Mouse (Mus musculus): Measurements from ENCODE around the gene Brf1.

The Brf1 gene

DNA sequence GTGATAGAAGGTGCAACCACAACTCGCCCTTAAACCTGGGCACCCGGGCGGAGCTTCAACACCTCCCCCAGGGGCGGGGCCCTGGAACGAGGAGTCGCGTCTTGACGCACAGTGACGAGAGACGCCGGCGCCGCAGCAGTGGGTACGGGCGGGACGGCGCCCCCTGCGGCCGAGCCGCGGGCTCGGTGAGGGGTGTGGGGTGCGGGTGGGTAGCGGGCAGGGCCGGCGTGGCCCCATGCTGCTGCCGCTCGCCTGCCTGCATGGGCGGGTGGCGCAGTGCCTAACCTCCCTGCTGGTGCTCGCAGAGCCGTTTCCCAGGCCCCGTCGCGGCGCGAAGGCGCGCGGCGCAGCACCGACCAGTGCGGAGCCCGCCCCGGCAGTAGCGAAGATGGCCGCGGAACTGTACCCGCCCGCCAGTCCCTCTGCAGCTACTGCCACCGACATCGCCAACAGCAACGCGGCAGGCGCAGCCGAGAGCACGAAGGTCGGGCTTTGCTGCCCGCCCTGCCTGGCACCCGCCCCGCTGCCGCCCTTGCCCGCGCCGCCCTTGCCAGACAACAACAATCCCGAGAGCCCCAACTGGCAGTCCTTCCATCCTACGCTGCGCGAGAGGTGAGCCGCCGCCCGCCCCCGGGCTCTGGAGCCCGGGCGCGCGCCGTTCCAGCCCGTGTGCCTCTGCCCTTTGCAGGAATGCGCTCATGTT, 24.0 kb downstream of the Brf1 start, which contains the start of gene Btbd6:
TSS of gene Btbd6 (plus strand) at position 112 of the 703 bp plus-strand sequence.
- in situ Hi-C loops (cut with MboI, MseI), result no loop called here

DNA sequence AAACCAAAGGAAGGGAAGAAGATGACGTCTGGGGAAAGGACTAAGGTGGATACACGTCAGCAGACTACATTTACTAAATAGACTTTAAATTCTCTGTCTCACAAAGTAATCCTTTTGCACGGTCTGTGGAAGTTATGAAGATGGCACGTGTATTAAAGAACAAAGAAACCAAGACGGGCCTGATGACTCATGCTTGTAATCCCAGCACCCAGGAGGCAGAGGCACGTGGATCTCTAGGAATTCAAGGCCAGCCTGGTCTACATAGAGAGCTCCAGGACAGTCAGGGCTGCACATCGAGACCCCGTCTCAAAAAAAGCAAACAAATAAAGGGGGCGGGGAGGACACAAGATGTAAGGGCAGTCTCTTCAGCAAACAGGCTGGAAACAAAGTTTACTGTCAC, 25.8 kb downstream of the Brf1 start:
- in situ Hi-C loops (cut with MboI, MseI), result no loop called here

DNA sequence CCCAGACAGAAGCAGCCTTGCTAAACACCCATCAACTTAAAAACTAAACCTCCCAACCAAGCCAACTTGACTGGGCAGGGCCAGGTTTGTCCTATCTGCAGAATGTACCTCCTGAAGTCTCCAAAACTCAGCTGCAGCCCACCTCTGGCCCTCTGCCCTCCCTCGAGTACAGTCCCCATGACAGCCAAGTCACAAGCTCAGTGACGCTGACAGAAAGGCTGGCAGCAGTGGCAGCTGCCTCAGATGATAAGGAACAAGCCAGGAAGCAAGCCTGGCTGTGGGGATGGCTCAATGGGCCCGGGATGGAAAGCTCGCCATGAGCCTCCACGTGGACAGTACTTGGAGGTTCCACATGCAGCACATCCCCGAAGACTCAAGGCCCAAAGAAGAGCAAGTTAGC, 30.9 kb downstream of the Brf1 start:
- in situ Hi-C loops (cut with MboI, MseI), result no loop called here

DNA sequence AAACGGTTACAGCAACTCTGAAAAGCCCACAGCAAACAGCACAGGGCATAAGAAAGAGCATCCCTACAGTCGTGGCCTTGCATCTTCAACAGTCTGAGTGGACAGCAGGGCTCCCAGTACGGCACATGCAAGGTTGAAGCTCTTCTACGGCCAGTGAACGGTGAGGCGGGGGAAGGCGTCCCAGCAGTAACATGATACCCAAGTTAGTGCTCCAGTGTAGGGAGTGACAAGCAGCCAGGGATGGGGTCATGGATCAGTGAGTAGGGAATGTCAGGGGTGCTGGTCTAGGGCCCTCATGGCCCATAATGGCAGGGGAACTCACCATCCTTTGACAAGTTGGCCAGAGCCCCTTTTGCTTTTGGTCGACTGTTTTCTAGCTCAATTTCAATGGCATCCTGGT, 31.6 kb downstream of the Brf1 start:
- in situ Hi-C loops (cut with MboI, MseI), result no loop called here

DNA sequence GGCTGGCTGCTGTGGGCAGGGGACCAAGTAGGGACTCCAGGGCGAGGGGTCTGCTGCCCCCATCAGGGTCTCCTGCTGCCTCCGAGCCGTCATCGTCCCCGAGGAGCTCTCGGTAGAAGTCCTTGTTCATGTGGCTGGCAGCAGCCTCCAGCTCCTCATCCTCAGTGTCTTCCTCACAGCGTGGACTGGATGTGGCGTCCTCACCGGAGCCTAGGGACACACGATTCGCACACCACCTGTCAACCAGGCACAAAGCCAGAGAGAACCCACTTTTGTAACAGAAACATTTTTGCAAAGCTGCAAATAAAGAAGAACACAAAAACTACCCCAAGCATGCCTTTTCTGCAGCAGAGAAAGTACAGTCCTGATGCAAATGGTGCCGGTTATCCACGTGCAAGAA, 34.7 kb downstream of the Brf1 start:
- in situ Hi-C loops (cut with MboI, MseI), result no loop called here

DNA sequence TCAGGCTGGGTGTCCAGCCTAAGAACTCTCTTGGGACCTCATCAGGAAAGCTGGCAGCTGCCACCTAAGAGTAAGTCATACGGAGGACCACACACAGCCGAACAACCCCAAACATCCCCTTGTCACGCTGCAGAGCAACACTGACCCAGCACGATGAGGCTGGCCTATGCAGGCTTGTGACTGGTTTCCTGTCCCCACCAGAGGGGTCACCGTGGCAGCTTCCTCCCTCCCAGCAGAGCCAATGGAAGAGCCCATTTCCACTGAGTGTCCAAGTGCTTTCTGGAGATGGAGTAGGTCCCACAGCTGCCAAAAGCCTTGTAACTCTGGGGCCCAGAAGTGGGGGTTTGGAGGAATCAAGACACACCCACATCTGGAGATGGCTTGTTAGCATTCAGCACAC, 38.6 kb downstream of the Brf1 start:
- in situ Hi-C loops (cut with MboI, MseI), result no loop called here

DNA sequence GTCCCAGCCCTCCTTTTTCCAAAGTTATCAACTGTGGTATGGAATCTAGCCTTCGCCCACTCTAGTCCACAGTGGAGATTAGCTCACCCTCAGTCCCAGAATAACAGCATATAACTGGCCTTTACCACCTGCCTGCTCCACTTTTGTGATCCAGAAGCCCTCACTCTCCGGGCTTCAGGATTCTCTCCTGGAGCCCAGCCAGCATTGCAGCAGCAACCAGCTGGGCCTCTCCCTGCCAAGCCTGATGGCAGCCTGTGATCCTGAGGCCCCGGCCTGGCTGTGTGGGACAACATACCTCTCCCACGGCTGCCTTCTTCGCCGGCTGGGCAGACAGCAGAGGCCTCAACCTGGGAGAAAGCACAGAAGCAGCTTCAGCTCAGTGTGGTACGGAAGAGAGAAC, 39.1 kb downstream of the Brf1 start:
- in situ Hi-C loops (cut with MboI, MseI), result no loop called here

DNA sequence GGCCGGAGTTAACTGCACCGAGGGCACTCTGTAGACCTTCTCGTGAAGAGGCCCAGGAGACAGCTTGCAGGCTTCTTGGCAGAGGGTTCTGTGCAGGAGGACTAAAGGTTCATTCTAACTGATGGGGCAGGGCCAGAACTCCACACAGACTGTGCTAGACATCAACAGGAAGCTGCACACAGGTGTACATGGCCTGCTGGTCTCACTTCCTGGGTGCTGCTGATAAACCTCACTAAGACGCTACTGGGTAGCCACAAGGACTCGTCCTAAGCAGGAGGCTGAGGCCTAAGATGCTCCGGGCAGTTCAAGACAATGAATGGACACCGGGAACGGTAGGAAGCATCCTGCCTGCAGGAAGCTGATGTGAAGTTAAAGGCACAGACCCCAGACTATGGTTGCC, 41.1 kb downstream of the Brf1 start:
- in situ Hi-C loops (cut with MboI, MseI), result no loop called here

DNA sequence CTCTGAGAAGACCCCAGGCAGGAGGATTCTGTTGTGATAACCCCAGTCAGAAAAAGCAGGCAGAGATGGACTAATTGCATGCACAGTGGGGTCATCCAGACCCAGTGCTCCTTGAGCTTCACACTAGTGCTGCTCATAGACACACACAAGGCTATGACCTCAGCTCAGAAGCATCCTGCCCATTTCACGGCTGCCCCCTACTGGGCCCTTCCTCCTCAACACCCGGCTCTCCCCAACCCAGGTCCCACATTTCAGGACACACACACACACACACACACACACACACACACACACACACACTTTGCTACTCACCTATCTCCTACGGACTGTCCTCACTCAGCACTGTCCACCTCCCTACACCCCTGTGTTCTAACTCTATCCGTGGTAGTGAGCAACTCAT, 42.2 kb downstream of the Brf1 start:
- in situ Hi-C loops (cut with MboI, MseI), result no loop called here

DNA sequence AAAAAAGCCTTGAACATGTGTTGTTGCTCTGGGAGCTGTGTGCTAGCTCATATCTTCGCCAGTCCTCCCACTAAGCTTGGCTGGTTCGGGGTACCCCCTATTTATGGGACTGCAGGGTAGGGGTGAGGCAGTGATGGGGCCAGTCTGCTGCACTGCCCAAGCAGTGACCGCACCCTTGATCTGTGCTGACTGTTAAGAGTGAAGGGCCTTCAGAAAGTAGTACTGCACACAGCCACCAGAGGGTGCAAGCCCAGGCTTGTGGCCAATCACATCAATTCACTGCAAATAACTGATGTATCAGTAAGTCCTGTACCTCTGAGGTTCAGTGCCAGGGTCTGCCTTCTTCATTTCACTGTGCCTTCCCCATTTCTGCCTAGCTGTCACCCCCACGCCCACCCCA, 44.7 kb downstream of the Brf1 start:
- in situ Hi-C loops (cut with MboI, MseI), result no loop called here

DNA sequence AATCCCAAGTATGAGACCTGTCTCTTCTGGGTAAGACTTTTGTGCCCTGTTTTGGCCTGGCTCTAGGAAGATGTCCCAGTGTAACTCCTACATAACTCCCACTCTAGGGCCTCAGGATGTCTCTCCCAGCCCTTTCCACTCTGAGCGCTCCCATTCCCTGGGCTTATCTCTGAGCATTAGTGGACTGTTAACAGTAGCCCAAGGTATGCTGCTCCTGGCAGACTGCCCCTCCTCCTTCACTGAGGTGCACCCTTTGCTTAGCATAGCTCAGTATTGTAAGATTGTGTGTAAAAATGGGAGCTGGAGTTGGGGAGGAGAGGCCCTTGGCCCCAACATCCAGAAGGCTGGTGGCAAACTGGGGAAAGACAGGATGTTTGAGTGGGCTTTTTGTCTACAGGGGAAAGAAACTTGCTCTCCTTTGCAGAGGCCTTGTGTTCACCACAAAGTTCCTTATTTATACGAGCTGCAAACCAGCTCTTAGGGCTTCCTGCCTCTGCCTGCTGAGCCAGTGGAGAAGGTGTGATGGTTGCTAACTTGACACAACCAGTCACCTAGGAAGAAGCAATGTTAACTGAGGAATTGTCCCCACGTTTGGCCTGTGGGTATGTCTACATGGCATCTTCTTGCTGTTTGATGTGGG, 47.5 kb downstream of the Brf1 start:
- in situ Hi-C loops (cut with MboI, MseI), result no loop called here

DNA sequence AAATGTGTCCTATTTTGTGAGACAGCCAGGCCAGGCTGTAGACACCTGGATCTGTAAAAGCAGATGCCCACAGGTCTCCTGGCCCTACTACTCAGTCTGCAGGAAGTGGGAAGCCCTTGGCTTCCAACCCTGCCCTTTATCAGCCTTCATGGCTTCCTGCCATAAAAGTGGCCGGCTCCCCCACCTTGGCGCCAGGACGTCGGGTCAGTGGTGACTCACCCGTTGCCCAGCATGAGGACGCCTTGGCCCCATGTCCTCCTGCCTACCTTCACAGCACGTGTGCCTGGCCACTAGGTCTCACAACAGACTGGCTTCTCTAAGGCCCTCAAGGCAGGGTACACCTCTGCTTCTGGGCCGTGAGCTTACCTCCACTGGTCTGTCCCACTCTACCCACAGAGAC, 48.1 kb downstream of the Brf1 start:
- in situ Hi-C loops (cut with MboI, MseI), result no loop called here

DNA sequence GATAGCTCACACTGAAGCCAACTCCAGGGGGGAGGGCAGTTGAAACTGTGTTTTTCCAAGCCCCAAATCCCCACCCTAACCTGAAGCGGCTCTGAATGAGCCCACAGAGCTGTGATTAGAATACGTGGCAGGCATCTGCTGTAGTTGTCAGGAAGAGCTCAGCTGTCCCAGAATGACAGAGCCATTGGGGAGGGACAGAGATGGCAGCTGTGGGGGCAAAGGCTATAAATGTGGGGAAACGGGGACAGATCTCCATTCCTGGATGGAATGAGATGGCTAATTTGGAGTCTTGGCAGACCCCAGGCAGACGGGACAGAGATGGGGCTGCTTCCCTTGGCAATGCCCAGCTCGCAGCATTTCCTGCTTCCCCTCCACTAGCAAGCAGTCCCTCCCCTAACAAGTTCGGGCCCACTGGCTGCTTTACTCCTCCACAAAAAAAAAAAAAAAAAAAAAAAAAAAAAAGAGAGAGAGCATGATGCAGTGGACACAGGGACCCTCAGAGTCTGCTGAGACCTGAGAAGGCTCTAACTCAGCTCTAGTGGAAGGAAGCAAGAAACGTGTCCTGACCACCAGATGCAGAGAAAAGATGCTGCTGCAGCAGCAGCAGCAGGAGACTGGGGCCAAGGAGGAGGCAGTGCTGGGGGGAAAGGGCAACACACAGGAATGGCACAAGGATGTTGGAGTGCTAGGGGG, 49.2 kb downstream of the Brf1 start:
- in situ Hi-C loops (cut with MboI, MseI), result no loop called here

DNA sequence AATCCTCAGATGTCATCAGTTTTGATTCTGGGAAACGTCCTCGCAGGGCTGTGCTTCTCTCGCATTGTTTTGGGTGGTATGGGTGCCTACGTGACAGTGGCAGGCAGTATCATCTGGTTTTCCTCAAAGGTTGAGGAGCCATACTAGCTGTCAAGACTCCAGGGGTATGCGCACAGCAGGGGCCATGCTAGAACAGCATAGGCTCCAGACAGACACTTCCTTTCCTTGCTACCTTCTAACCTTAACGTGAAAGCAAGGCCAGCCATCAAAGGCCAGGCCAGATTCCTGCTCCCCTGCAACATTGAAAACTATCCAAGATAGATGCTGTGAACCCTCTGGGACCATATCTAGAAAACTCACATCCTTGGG, 49.8 kb downstream of the Brf1 start:
- in situ Hi-C loops (cut with MboI, MseI), result no loop called here

DNA sequence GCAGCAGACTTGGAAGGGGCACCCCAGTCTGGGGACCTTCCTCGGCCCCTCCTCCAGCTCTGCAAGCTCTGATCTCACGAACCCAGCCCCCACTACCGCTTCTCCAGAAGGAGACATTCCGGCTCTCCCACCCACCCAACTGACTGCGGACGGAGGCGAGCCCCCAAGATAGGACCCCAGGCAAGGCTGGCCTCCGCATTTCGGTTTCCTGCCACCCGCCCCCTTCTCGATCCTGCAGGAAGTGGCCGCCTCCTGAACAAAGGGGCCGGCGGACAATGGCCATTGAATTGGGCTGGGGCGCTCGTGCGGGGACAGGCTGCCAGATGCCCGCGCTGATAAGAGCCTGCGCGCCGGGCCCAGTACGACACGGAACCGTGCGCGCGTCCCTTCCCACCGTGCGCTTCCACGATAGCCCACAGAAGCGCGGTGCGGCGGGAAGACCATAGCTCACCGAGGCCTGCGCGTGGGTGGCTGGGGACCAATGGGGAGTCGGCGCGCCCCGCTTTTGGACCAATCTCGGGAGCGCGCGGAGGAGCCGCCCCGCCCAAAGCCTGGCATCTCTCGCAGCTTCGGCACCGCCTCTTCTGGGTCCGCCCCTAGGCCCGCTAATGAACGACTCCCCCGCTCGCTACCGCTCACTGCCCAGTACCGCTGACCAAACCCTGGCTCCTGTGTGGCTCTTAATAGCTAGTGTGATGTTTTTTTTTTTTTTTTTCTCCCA, 50.3 kb downstream of the Brf1 start:
- in situ Hi-C loops (cut with MboI, MseI), result no loop called here

DNA sequence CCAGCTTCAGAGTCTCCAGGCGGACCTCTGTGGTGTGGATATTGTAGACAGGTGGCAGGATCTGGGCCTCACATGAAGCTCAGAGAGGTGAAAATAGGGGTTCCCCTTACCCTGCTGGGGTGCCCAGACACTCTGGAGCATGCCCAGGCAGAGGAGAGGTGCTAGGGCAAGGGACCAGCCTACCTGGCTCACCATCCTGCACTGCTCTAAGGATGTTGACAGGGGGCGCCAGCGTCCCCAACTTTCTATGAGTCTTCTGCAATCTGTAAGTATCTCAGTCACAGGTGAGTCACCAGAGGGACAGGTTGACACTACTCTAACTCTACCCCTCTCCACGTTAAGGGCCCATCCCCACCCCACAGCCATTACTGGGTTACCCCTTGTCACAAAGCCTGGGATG, 53.2 kb downstream of the Brf1 start:
- in situ Hi-C loops (cut with MboI, MseI), result loop anchor here (5.0 to 25.0 kb wide), 3 partner anchors 70 to 810 kb away; partner anchors contain the start of genes Ahnak2, Clba1 and Kif26a

DNA sequence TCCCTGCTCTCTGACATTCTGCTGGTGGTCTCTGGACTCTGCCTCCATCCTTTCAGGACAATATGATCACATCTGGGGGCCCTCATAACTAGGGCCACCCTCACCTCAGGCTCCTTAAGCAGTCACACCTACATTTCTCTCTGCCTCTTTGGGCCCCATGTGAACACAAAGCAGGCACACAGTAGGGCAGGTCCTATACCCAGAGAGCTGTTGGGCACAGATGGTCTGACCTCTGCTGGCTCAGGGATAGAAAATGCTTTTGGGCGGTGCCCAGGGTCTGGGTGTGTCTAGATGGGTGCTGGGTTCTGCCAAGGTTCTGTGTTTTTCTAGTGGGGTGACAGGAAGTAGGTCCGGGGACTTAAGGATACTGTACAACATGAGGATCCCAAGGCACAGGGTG, 56.8 kb downstream of the Brf1 start:
- in situ Hi-C loops (cut with MboI, MseI), result loop anchor here (10.0 to 25.0 kb wide), 2 partner anchors 139 to 806 kb away; partner anchors contain the start of genes Ahnak2, Clba1 and Kif26a

DNA sequence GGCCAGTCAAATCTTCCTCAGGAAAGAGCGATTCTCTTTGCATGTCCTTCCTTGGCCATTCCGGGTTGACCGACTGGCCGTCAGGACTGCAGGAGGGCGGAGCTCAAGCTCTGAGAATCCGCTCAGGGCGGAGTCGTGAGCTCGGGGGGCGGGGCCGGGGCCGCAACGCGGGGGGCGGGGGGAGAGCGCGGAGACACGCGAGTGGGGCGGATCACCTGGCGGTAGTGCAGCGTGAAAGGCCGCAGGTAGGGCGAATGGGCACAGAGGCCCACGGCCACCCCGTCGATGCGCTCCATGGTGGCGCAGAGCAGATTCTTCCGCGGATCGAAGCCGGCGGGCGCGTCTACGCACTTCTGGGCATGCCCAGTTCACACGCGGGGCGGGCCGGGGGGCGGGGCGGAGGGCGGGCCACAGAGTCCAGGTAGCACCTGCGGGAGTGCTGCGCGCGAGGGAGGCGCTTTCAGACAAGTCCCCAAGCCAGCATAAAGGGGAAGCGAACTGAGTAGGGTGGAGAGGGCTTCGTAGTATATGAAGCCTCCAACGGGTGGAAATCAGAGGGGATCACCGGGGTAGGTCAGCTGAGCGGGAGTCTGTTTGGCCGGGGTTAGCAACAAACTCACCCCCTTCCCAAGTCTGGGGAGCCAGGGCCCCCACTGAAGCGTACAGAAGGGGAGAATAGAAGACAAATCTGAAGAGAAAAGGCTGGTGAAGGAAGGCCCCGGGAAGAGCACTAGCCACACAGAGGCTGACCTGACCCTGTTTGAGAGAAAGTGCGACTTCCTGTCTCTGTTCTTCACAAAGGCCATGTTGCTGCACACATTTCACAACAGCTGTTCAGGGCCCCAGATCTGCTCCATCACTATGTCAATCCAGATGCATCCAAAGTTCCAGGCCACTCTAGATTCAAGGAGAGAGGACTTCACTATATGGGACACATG, 58.5 kb downstream of the Brf1 start, which contains the start of gene Nudt14:
TSS of gene Nudt14 (minus strand) at position 349 of the 938 bp plus-strand sequence.
- in situ Hi-C loops (cut with MboI, MseI), result loop anchor here (10.0 to 25.0 kb wide), 2 partner anchors 137 to 805 kb away; partner anchors contain the start of genes Ahnak2, Clba1 and Kif26a

DNA sequence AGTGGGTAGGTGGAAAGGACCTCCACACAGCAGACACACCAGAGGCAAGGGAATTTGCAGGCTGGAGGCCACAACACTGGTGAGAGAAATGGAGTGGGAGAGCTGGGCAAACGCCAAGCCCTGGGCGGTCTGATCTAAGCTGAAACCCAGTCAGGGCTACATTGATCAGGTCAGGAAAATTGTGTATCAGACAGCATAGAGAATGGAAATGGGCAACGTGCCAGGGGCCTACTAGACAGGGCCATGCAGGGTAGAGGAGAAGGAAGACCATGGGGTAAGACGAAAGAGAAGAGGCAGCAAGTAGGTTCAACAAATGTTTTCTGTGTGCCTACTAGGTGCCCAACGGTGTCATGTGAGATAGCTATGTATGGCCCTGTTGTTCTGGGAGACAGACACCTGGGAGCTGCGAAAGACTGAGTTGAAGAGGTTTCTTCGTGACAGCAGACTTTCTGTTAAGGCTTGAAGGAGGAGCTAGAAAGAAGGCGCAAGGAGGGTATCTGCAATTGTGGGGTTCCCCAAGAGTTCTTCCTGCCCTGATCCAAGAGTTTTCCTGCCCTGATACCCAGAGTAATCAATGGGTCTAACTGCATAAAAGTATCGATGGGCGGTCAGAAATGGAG, 59.2 kb downstream of the Brf1 start:
- in situ Hi-C loops (cut with MboI, MseI), result loop anchor here (10.0 to 25.0 kb wide), 2 partner anchors 136 to 804 kb away; partner anchors contain the start of genes Ahnak2, Clba1 and Kif26a

DNA sequence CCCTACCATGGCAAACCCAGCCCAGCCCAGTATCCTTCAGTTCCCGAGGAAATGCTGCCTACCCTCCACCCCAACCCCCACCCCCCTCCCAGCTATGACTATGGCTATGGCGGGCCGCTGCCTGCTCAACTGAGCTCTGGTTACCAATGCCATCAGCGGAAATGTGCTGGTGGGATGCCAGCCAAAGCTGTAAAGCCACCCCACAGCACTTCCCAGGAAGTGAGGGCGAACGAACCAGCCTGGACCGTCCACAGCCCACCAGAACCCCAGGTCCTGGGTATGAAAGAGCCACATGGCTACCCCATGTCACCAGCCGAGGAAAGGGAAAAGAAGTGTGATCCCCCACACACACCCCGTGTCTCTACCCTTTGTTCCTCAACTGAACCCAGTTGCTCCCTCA, 59.8 kb downstream of the Brf1 start:
- in situ Hi-C loops (cut with MboI, MseI), result loop anchor here (10.0 to 25.0 kb wide), 2 partner anchors 136 to 803 kb away; partner anchors contain the start of genes Ahnak2, Clba1 and Kif26a
